Mouse (Mus musculus) forelimb bud, embryonic 11.5 days (tissue): ENCODE measurements around the gene Spg20.
A peak's percentile ranks its signal among the peaks of the same experiment; 100 is the strongest.

Experiments
- DNase-seq: peaks from one replicate; pipeline ENCODE4 v3.0.0-alpha.2; 2012; ENCODE audit warnings: low read depth, low spot score

The Spg20 gene

DNA sequence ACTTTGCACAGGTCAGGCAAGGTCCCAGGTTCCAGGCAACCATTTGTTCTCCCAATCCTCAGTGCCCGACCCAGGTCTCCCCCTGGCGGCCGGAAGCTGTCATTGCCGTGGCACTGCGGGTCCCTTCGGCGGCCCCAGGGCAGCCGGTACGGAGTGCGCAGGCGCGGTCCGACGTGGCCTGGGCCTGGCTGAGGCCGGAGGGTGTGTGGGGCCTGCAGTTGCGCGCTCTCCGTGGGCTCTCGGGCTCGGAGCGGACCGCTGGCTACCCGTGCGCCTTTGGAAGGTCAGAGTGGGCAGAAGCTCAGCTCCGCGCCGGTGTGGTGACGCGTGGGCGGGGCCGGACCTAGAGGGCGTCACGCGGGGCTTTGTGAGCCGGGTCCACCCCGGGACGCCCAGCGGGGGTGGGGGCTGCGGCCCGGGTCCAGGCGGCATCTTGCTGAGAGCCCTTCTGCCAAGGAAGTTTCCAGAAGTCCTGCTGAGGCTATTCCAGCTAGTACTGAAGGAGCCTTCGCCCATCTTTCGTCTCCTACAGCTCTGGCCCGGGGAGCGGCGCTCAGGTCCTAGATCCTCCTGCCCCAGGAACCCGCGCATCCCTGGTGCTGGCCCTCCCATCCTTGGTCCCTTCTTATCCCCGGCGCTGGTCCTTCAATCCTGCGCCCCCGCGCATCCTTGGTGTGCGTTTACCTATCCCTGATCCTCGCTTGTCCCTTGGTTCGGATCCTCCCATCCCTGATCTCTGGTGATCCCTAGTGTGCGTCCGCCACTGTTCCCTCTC is at the start of gene Spg20:
Gene Spg20 (plus strand): TSS at position 174 of the 775 bp plus-strand sequence.
- DNase-seq: peak; percentile 91

- DNase-seq: no peak
These were observed 49.3 kb upstream of the Spg20 start for GRCm38 (mm10) chr3:55062653-55063052.

DNA sequence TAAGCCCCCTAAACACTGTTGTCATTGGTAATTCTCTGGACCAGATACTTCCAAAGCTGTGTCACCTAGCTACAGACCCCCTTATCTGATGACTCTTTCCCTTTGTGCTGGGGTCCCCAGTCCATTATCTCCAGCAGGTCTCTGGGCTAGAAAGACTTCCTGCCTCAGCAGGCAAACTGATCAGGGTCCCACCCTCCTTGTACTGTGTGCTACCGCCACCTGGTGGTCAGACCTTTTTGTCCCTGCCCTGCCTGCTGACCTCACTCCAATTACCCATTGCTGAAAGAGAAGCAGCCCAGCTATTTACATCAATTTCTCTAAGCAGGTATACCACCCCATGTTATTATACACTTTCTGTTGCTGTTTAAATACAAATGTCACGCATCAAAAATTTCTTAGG is 47.5 kb upstream of the Spg20 start:
- peak; percentile 81 for DNase-seq

DNA sequence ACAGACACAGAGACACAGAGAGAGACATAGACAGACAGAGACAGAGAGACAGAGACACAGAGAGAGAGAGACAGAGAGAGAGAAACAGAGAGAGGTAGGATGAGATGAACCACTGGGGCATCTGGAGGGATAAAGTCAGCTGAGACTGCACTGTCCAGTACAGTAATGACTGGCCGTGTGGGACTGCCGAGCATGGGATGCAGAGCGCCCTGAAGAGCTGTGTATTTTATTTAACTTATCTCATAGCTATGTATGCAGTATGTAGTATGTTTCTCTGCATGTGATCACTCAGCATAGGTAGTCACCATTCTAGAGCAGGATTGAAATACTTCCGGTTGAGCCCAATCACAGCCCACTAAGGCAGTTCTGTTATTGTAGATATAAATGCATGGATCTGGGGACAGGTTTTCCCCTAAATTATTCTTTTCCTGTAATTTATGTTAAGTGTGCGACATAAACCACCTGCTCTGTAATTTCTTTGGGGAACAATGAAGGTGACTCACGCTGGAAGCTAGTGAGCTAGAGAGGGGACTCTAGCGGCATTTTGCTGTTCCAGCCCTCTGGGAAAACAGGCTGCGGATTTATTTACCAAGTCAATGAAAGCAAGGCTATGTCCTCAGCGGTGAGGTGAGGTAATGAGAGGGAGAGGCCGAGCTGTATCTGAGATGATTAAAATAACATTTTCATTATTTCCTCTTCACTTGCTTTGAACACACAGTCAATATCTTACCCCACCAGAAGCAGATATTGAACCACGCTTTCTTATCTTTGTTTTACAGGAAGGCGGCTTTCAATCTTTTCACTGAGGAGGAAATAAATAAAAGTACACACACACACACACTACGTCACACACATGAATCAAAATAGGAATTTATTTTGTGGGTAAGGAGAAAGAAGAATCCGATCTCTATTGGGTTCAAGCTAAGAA is 45.9 kb upstream of the Spg20 start:
- no peak for DNase-seq

- DNase-seq: no peak
These were observed 45.3 kb upstream of the Spg20 start for GRCm38 (mm10) chr3:55066666-55067023.

DNA sequence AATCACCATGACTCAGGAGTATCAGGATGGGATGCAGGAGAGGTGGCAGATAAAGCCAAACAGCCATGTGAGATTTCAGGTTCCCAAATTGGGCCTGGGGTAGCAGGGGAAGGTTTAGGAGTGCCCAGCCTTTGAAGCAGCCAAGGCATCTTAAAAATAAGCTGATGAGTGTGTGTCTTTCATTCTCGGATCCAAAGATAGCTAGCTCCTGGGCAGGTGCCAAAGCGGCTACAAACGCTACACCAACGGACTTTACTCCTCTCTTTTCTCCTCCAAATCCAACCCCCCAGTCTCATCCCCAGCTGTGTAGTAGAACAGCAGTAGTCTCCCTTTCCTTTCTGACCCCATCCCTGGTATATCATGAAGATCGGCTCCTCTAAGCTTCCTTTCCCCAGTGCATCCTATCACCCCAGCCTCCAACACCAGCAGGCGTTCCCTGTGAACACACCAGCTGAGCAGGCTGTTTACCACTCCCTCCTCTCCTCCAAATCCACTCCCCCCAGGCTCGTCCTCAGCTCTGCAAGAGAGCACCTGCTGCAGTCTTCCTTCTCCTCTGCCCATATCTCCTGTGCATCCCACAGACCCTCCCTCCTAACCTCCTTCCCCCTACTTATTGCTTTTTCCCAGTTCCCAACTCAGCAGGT is 44.0 kb upstream of the Spg20 start:
- no peak for DNase-seq

DNA sequence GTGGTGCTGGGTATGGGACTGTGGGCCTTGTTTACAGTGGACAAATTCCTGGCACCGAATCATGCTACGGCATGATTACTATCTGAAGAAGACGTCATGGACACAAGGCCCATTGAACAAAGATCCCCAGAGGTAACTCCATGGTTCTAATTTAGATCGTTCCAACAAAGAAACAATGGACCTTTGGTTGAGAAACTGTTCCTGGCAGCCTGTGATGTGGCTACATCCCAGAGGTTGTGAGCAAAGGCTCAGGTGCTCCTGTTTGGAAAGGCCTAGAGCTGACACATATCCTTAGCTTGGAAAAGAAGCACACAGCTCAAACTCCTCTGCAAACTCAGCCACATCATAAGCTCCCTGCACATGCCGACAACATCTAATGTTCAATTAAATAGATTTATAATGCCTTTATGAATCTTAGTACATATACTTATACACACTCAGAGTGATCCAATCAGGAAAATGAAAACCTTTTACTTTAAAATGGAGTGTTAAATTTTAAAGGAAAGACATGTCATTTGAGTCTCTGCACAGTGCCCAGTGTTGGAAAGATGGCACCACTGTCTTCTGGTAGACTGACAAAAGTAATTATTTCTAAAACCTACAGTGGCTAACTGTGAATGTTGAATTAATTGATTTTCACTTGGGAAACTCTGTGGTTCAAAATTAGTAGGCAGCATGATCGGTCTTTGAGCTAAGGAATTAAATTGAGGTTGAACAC is 37.2 kb upstream of the Spg20 start:
- DNase-seq: no peak

GRCm38 (mm10) chr3:55075294-55075648 is 36.6 kb upstream of the Spg20 start:
- DNase-seq: no peak

DNA sequence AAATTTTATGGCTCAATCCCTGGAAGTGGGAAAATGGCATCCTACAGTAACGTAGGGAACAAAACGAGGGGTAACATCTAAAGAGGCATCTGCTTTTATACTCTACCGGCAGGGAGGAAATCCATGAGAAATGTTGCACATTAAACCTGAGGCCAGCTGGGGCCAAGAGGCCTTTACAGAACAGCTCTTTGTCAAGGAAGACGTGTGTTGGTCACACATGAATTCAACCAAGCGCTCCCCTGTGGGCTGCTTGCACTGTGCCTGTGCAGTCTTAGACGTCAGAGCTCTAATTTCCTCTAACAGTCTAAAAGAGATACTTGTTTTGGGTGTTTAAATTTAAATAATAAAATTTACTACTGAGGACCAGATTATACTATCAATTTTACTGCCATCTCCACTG is 33.7 kb upstream of the Spg20 start:
- no peak for DNase-seq

- no peak for DNase-seq
These were observed 32.3 kb upstream of the Spg20 start for GRCm38 (mm10) chr3:55079619-55080018.

DNA sequence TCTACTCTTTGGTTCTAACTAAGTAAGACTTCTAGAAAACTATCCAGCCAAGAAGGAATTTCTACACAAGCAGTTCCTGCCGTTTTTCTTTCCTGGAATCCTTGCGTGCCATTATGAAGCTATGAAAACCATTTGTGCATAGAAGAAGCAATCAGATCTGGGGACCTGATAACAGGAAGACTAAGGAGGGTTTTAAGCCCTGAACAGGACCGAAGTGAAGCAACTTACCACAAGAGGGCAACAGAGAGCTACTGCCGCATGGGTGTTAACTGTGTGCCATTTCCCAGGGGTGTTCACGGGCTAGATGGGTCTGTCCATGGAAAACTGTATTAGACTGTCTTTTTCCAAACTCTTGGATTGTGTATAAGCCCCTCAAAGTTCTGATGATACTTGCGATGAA is 31.9 kb upstream of the Spg20 start:
- peak; percentile 75 for DNase-seq

DNA sequence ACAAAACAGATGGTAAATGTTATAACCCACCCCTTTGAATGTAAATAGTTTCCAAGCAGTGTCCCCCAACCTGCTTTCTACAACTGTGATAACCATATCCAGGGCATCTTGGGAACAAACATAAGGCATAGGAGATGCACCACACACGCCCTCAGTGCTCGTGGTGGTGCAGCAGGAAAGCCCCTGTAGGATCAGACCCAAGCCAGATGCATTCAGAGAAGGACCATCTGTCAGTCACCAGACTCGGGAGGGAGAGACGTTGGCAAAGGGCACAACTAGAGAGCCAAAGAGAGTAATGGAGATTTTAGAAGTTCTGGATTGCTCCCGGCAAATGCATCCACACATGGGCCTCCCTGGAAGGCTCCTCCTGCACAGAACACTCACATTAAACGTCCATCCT is 27.1 kb upstream of the Spg20 start:
- DNase-seq: no peak

- no peak for DNase-seq
These were observed 26.2 kb upstream of the Spg20 start for GRCm38 (mm10) chr3:55085716-55086115.

DNA sequence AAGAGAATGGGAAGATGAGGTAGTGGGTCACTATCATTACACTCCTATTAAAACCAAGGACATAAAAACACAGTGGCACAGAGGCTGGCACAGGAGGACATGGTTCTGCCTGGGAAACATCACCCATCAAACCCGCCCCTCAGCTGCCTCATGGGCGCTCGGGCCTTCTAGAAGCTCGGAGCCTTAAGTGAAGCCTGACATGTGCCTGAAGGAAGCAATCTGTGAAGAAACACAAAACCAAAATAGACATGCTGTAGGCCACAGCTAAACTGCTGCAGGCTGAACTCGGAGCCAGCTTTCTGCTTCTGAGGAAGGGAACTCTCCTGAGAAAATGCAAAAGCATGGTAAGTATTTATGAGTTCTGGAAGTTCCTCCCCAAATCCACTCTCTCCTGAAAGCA is 25.0 kb upstream of the Spg20 start:
- DNase-seq: no peak

GRCm38 (mm10) chr3:55087360-55087759 is 24.5 kb upstream of the Spg20 start:
- no peak for DNase-seq

GRCm38 (mm10) chr3:55088359-55088758 is 23.5 kb upstream of the Spg20 start:
- no peak for DNase-seq

- DNase-seq: no peak
These were observed 23.1 kb upstream of the Spg20 start for GRCm38 (mm10) chr3:55088843-55089242.

GRCm38 (mm10) chr3:55089291-55089690 is 22.6 kb upstream of the Spg20 start:
- no peak for DNase-seq

GRCm38 (mm10) chr3:55093161-55093560 is 18.7 kb upstream of the Spg20 start:
- DNase-seq: no peak

GRCm38 (mm10) chr3:55095968-55096654 is 15.8 kb upstream of the Spg20 start:
- DNase-seq: peak; percentile 46

- no peak for DNase-seq
These were observed 15.3 kb upstream of the Spg20 start for GRCm38 (mm10) chr3:55096655-55097005.
